Mouse (Mus musculus) forebrain, embryonic 11.5 days (tissue): ENCODE measurements at regions not wholly inside any gene's neighbourhood (a gene's known extent, or its start where the extent isn't known, plus 50 kb on each side); places are given as distances from the start of the nearest gene placed in this dataset.
"Not testable (repeated sequence)": the region's sequence is repeated elsewhere in the genome, so short reads cannot be mapped to it uniquely, and the experiment has no call there.

Experiments
- ATAC-seq: fragments of 200-750 bp; cut with Nextera tagmentation; replicated peaks from 2 replicates; pipeline ENCODE4 v1.8.0; 2017; ENCODE audit warnings: moderate TSS enrichment; ENCODE audit not compliant: low FRiP score
- DNase-seq: peaks from one replicate; pipeline ENCODE4 v3.0.0-alpha.2; 2017; ENCODE audit warnings: low spot score
- H3K27ac ChIP-seq: fragments of 300-500 bp; sonication (generic); 2 replicates; pipeline ENCODE4 v1.5.1; 2014; ENCODE audit warnings: low read depth, low read length
- H3K27me3 ChIP-seq: fragments of 300-500 bp; sonication (generic); 2 replicates; pipeline ENCODE4 v1.6.1; 2014; ENCODE audit warnings: mild to moderate bottlenecking, low read length, mixed read lengths; ENCODE audit not compliant: control insufficient read depth, insufficient read depth
- H3K36me3 ChIP-seq: fragments of 300-500 bp; sonication (generic); 2 replicates; pipeline ENCODE4 v1.6.1; 2014; ENCODE audit warnings: mild to moderate bottlenecking, low read length, moderate library complexity, mixed read lengths; ENCODE audit not compliant: control insufficient read depth, insufficient read depth
- H3K4me1 ChIP-seq: fragments of 300-500 bp; sonication (generic); replicated peaks from 2 replicates; pipeline ENCODE4 v1.6.1; 2014; ENCODE audit warnings: low read length, mixed read lengths; ENCODE audit not compliant: control insufficient read depth, insufficient read depth
- H3K4me2 ChIP-seq: fragments of 300-500 bp; sonication (generic); 2 replicates; pipeline ENCODE4 v1.6.1; 2014; ENCODE audit warnings: low read depth, mild to moderate bottlenecking, low read length, moderate library complexity, mixed read lengths; ENCODE audit not compliant: severe bottlenecking
- H3K4me3 ChIP-seq: fragments of 300-500 bp; sonication (generic); 2 replicates; pipeline ENCODE4 v1.5.1; 2014; ENCODE audit warnings: low read depth, low read length
- H3K9ac ChIP-seq: fragments of 300-500 bp; sonication (generic); 2 replicates; pipeline ENCODE4 v1.6.1; 2014; ENCODE audit warnings: low read length
- H3K9me3 ChIP-seq: fragments of 300-500 bp; sonication (generic); 2 replicates; pipeline ENCODE4 v1.6.1; 2016; ENCODE audit warnings: low read length, mixed read lengths; ENCODE audit not compliant: control insufficient read depth
- WGBS: fragments of 180-500 bp; shearing (Covaris S2); extraction: QIAGEN DNeasy Blood & Tissue Kit; methylation state at CpG from one replicate; pipeline ENCODE4 v1.1.7; 2014; 5-methylcytosine and 5-hydroxymethylcytosine counted together

GRCm38 (mm10) chr12:69464906-69465305, 92.6 kb upstream of the Gm9887 start:
- Histone ChIP-seq H3K36me3 (no peaks in the 10 kb centered on the region), H3K9ac (no peak overlapping the region), H3K9me3 (no peaks in the 10 kb centered on the region), H3K4me2 (no peak overlapping the region), H3K27me3 (no peaks in the 10 kb centered on the region), H3K4me3 (no peak overlapping the region), H3K4me1 (no peaks in the 10 kb centered on the region), H3K27ac (no peak overlapping the region)
- DNase-seq (no peak), ATAC-seq (no peak)
- WGBS, result 91% methylated on average over 8 of the region's 8 CpGs

- not testable (repeated sequence) for DNase-seq, H3K4me3 ChIP-seq, H3K27ac ChIP-seq, H3K4me1 ChIP-seq, H3K4me2 ChIP-seq, H3K9ac ChIP-seq, H3K9me3 ChIP-seq, H3K36me3 ChIP-seq, H3K27me3 ChIP-seq, ATAC-seq
- WGBS, result 97% methylated on average over 6 of the region's 6 CpGs
These were observed 91.1 kb upstream of the Gm9887 start for GRCm38 (mm10) chr12:69463327-69463726.

- Histone ChIP-seq H3K9me3 (no peaks in the 10 kb centered on the region), H3K4me2 (peak overlapping the region; percentile 47), H3K4me1 (no peaks in the 10 kb centered on the region), H3K9ac (peak overlapping the region; percentile 51), H3K36me3 (no peaks in the 10 kb centered on the region), H3K4me3 (peak overlapping the region; percentile 26), H3K27me3 (no peaks in the 10 kb centered on the region), H3K27ac (peak overlapping the region; percentile 32; the same call in 1 of the 2 replicates)
- WGBS, result 26% methylated on average over 30 of the region's 30 CpGs
- DNase-seq (peak; percentile 65), ATAC-seq (peak; percentile 92)
These were observed 89.9 kb upstream of the Gm9887 start for GRCm38 (mm10) chr12:69461888-69462840.

DNA sequence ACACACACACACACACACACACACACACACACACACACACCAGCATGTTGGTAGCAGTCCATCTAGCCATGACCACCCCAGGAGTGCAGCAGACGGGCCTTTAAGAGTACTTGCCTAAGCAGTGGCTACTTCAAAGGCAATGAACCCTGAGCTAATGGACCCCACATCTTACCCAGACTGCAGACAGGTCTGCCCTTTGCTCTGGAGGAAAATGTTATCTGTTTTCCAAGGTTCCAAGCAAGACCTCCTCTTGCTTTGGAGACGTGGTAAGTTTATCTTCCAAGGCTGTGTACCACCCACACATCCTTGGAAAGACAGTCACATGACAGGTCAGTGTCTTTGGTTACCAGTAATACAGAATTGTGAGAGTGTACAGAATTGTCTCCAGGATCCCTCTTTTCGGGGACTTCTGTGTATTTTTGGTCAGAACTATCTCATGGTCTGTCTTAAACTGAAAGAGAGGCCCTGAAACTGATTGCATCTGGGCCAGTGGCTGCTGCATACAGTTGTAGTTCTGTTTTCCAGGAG, 88.4 kb upstream of the Gm9887 start:
- WGBS, result 75% methylated on average over 3 of the region's 3 CpGs
- H3K36me3 ChIP-seq, result no peaks in the 10 kb centered on the region
- peak; percentile 31 for DNase-seq

DNA sequence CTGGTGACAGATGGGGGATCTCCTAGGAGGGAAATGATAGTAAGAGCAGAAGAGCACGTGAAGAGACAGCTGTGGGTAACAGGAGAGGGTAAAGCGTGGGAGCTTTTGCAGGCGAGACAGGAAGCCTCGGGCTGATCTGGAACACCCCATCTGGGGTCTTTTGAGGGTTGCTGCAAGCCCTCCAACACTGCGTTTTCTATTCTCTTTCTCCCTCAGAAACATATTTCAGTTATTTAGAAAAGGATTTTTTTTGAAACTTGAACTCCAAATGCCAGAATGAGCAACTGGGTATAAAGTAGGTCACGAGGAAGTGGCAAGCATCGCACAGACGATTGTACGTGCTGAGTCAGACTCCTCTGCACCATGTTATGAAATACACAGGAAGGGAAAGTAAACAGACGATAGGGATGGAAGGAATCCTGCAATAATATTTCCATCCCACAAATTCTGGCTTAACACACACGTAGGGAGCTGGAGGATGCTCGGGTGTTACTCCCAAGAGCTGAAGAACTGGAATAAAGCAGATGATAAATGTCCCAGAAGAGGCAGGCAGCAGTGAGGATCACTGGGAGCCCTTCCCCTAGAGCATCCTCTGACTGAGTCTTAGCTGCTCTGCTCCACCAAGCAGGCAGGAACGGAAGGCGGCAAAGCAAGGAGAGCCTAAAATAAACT, 86.0 kb upstream of the Gm9887 start:
- WGBS, result 84% methylated on average over 14 of the region's 14 CpGs
- Histone ChIP-seq H3K27me3 (no peaks in the 10 kb centered on the region), H3K4me3 (no peak overlapping the region), H3K9ac (no peak overlapping the region), H3K27ac (no peak overlapping the region), H3K4me2 (no peak overlapping the region), H3K9me3 (no peaks in the 10 kb centered on the region), H3K36me3 (no peaks in the 10 kb centered on the region), H3K4me1 (no peaks in the 10 kb centered on the region)
- ATAC-seq (no peak), DNase-seq (peak; percentile 3)

More for the DNA sequence above, 88.4 kb upstream of the Gm9887 start:
- H3K4me2 ChIP-seq, result no peak overlapping the region
- no peak overlapping the region for H3K27ac ChIP-seq
- no peak overlapping the region for H3K4me3 ChIP-seq
- H3K9me3 ChIP-seq, result no peaks in the 10 kb centered on the region
- H3K9ac ChIP-seq, result no peak overlapping the region
- ATAC-seq, result no peak
- no peaks in the 10 kb centered on the region for H3K27me3 ChIP-seq
- no peaks in the 10 kb centered on the region for H3K4me1 ChIP-seq

DNA sequence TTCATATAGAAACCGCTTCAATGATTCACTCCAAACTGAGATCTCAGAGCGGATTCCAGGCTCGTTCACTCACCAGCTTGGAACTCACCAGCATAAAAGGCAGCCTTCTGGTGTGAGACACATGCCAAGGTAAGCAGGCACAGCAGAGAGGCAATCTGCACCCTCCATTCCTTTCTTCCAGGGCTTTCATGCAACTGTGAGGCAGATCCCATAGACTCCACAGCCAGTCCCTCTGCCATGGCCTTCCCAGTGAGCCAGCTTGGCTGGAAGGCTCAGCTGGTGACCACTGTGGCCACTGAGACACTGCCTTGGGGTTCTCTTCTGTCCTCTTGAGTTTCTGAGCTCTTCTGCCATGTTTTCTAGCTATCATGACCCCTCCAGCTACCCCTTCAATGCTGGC, 84.5 kb upstream of the Gm9887 start:
- Histone ChIP-seq H3K36me3 (no peaks in the 10 kb centered on the region), H3K4me2 (no peak overlapping the region), H3K9me3 (no peaks in the 10 kb centered on the region), H3K27ac (no peak overlapping the region), H3K4me1 (no peaks in the 10 kb centered on the region), H3K9ac (no peak overlapping the region), H3K4me3 (no peak overlapping the region), H3K27me3 (no peaks in the 10 kb centered on the region)
- 86% methylated on average over 3 of the region's 3 CpGs for WGBS
- DNase-seq, result peak; percentile 19
- no peak for ATAC-seq

DNA sequence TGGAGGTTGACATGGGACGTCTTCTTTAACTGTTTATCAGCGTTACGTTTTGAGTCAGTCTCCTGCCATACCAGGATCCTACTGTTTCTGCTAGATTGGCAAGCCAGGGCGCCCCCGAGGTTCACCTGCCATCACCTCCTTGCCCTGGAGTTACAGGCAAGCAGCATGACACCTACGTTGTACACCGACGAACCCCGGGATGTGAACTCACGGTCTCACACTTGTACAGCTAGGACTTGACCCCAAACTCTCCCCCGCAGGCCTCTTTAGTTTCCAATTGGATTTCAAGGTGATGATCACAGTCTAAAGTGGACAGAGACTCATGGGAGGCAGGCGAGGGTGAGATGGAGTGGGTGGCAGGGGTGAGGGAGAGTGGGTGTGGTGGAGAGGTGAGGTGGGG, 83.9 kb upstream of the Gm9887 start:
- ATAC-seq (no peak), DNase-seq (peak; percentile 38)
- WGBS, result 93% methylated on average over 12 of the region's 12 CpGs
- Histone ChIP-seq H3K9ac (no peak overlapping the region), H3K4me1 (no peaks in the 10 kb centered on the region), H3K36me3 (no peaks in the 10 kb centered on the region), H3K27me3 (no peaks in the 10 kb centered on the region), H3K4me2 (no peak overlapping the region), H3K4me3 (no peak overlapping the region), H3K27ac (no peak overlapping the region), H3K9me3 (no peaks in the 10 kb centered on the region)

GRCm38 (mm10) chr12:69455566-69455965, 83.3 kb upstream of the Gm9887 start:
- H3K9me3 ChIP-seq, result no peaks in the 10 kb centered on the region
- no peak overlapping the region for H3K9ac ChIP-seq
- H3K27me3 ChIP-seq, result no peaks in the 10 kb centered on the region
- H3K4me1 ChIP-seq, result no peaks in the 10 kb centered on the region
- WGBS, result 78% methylated on average over 5 of the region's 5 CpGs
- DNase-seq (peak; percentile 4), ATAC-seq (no peak)
- H3K27ac ChIP-seq, result no peak overlapping the region
- no peak overlapping the region for H3K4me3 ChIP-seq
- H3K4me2 ChIP-seq, result no peak overlapping the region
- H3K36me3 ChIP-seq, result no peaks in the 10 kb centered on the region
